Mouse (Mus musculus) forebrain, embryonic 15.5 days (tissue): ENCODE measurements around the gene Cdiptos. TPM values are rescaled to one million over a fixed set of nuclear protein-coding genes. Genes with fewer than 3 reads are reported as not detected.

ENCODE experiments used
- ATAC-seq: fragments of 200-750 bp; cut with Nextera tagmentation; replicated peaks from 2 replicates; pipeline ENCODE4 v1.8.0; 2017; ENCODE audit warnings: mild to moderate bottlenecking, moderate TSS enrichment, moderate library complexity
- H3K27ac ChIP-seq: fragments of 300-500 bp; sonication (generic); replicated peaks from 2 replicates; pipeline ENCODE4 v1.5.1; 2015; ENCODE audit warnings: mild to moderate bottlenecking, inconsistent platforms
- H3K27me3 ChIP-seq: fragments of 300-500 bp; sonication (generic); 2 replicates; pipeline ENCODE4 v1.6.1; 2015; ENCODE audit warnings: inconsistent platforms
- H3K36me3 ChIP-seq: fragments of 300-500 bp; sonication (generic); 2 replicates; pipeline ENCODE4 v1.6.1; 2015; ENCODE audit warnings: mild to moderate bottlenecking, inconsistent platforms
- H3K4me1 ChIP-seq: fragments of 300-500 bp; sonication (generic); 2 replicates; pipeline ENCODE4 v1.6.1; 2015; ENCODE audit warnings: inconsistent platforms
- H3K4me2 ChIP-seq: fragments of 300-500 bp; sonication (generic); replicated peaks from 2 replicates; pipeline ENCODE4 v1.6.1; 2015; ENCODE audit warnings: mild to moderate bottlenecking, inconsistent platforms
- H3K4me3 ChIP-seq: fragments of 300-500 bp; sonication (generic); 2 replicates; pipeline ENCODE4 v1.5.1; 2015; ENCODE audit warnings: mild to moderate bottlenecking, inconsistent platforms
- H3K9ac ChIP-seq: fragments of 300-500 bp; sonication (generic); replicated peaks from 2 replicates; pipeline ENCODE4 v1.6.1; 2015; ENCODE audit warnings: mild to moderate bottlenecking, inconsistent platforms
- H3K9me3 ChIP-seq: fragments of 300-500 bp; sonication (generic); 2 replicates; pipeline ENCODE4 v1.6.1; 2016; ENCODE audit warnings: inconsistent platforms
- WGBS: fragments of 180-500 bp; shearing (Covaris S2); methylation state at CpG from one replicate; pipeline ENCODE4 v1.1.7; 2015; ENCODE audit warnings: mixed read lengths; 5-methylcytosine and 5-hydroxymethylcytosine counted together
- polyA plus RNA-seq: library from polyadenylated mRNA; unstranded; fragments of >200 nt; fragmentation: Nextera tagmentation; extraction: Ambion mirVana; gene quantifications from 2 replicates; pipeline ENCODE4 v1.2.1, GENCODE M21; 2015

Gene Cdiptos
- polyA plus RNA-seq, 1 experiment from 2014 or later, result 0.56 TPM

- Histone ChIP-seq H3K4me2 (no peak overlapping the region), H3K9ac (no peak overlapping the region), H3K27ac (no peak overlapping the region), H3K9me3 (no peaks in the 10 kb centered on the region), H3K36me3 (peaks cover 58% of the 10 kb centered on the region), H3K4me3 (no peak overlapping the region), H3K27me3 (no peaks in the 10 kb centered on the region), H3K4me1 (no peaks in the 10 kb centered on the region)
- ATAC-seq, result no peak
- 87% methylated on average over 4 of the region's 4 CpGs for WGBS
Measured at GRCm38 (mm10) chr7:126961965-126962364, 13.9 kb downstream of the Cdiptos start.

GRCm38 (mm10) chr7:126961095-126961494 lies 14.8 kb downstream of the Cdiptos start:
- H3K4me3 ChIP-seq, result no peak overlapping the region
- no peaks in the 10 kb centered on the region for H3K4me1 ChIP-seq
- ATAC-seq, result no peak
- H3K9ac ChIP-seq, result no peak overlapping the region
- no peak overlapping the region for H3K27ac ChIP-seq
- 89% methylated on average over 5 of the region's 5 CpGs for WGBS
- H3K27me3 ChIP-seq, result no peaks in the 10 kb centered on the region
- no peak overlapping the region for H3K4me2 ChIP-seq
- H3K36me3 ChIP-seq, result peaks cover 60% of the 10 kb centered on the region
- H3K9me3 ChIP-seq, result no peaks in the 10 kb centered on the region

- Histone ChIP-seq H3K9ac (no peak overlapping the region), H3K4me3 (no peak overlapping the region), H3K4me2 (no peak overlapping the region), H3K9me3 (no peaks in the 10 kb centered on the region), H3K36me3 (peaks cover 65% of the 10 kb centered on the region), H3K27ac (no peak overlapping the region), H3K4me1 (no peaks in the 10 kb centered on the region), H3K27me3 (no peaks in the 10 kb centered on the region)
- no peak for ATAC-seq
- 83% methylated on average over 9 of the region's 9 CpGs for WGBS
Measured at GRCm38 (mm10) chr7:126959780-126960179, 16.1 kb downstream of the Cdiptos start.

DNA sequence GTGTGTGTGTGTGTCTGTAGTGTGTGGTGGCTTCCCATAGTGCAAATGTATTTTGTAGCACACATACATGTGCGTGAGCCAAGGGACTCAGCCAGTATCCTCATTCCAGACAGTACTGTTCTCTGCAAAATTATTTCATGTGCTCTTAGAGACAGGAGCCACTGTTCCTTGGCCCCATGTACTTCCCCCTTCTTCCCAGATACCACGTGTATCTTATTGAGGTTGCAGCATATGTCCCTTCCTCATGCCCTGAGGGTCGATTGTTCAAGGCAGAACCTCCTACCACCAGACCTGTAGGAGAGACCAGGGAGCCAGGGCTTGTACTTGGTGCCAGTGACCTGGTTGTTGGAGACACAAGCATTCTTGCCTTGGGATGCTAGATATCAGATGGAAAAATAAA lies 20.8 kb downstream of the Cdiptos start:
- Histone ChIP-seq H3K9me3 (no peaks in the 10 kb centered on the region), H3K4me3 (no peak overlapping the region), H3K4me2 (no peak overlapping the region), H3K4me1 (peaks cover 25% of the 10 kb centered on the region), H3K36me3 (peaks cover 42% of the 10 kb centered on the region), H3K9ac (no peak overlapping the region), H3K27ac (no peak overlapping the region), H3K27me3 (no peaks in the 10 kb centered on the region)
- 61% methylated on average over 3 of the region's 3 CpGs for WGBS
- no peak for ATAC-seq

GRCm38 (mm10) chr7:126952646-126953045 lies 23.3 kb downstream of the Cdiptos start:
- ATAC-seq, result no peak
- no peaks in the 10 kb centered on the region for H3K27me3 ChIP-seq
- peak overlapping the region; percentile 71; the same call in 1 of the 2 replicates for H3K9ac ChIP-seq
- no peaks in the 10 kb centered on the region for H3K9me3 ChIP-seq
- 0% methylated on average over 8 of the region's 8 CpGs for WGBS
- H3K4me2 ChIP-seq, result peak overlapping the region; percentile 93
- H3K27ac ChIP-seq, result no peak overlapping the region
- H3K4me3 ChIP-seq, result peak overlapping the region; percentile 58
- peaks cover 44% of the 10 kb centered on the region for H3K4me1 ChIP-seq
- peaks cover 19% of the 10 kb centered on the region; the same call in 1 of the 2 replicates for H3K36me3 ChIP-seq

DNA sequence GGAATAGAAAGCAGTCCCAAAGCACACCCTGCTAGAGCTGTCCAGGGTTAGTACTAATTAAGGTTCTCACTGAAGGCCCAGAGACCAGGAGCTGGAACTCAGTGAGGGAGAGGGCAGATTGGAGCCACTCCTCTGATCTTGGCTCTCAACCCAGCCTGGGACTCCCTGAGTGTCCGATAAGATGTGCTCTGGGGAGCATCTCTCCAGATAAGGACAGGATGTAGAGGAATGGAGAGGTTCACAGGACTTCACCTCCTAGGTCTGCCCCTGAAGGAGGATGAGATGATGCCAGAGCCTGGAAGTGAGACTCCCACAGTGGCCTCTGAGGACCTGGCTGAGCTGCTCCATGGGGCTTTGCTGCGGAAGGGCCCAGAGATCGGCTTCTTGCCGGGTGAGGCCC lies 24.2 kb downstream of the Cdiptos start:
- no peak for ATAC-seq
- Histone ChIP-seq H3K4me1 (peaks cover 44% of the 10 kb centered on the region), H3K27ac (no peak overlapping the region; the same call in 1 of the 2 replicates)

GRCm38 (mm10) chr7:126950647-126951615 lies 25.0 kb downstream of the Cdiptos start:
- Histone ChIP-seq H3K4me2 (peak overlapping the region; percentile 93), H3K9ac (peak overlapping the region; percentile 71), H3K9me3 (no peaks in the 10 kb centered on the region), H3K4me3 (peak overlapping the region; percentile 58), H3K4me1 (peaks cover 44% of the 10 kb centered on the region), H3K27me3 (no peaks in the 10 kb centered on the region), H3K27ac (peak overlapping the region; percentile 88), H3K36me3 (peaks cover 11% of the 10 kb centered on the region; the same call in 1 of the 2 replicates)
- 3% methylated on average over 26 of the region's 26 CpGs for WGBS
- no peak for ATAC-seq

More for the DNA sequence above, 24.2 kb downstream of the Cdiptos start:
- Histone ChIP-seq H3K9me3 (no peaks in the 10 kb centered on the region), H3K4me2 (peak overlapping the region; percentile 93), H3K4me3 (peak overlapping the region; percentile 58), H3K36me3 (peaks cover 12% of the 10 kb centered on the region; the same call in 1 of the 2 replicates), H3K27me3 (no peaks in the 10 kb centered on the region), H3K9ac (peak overlapping the region; percentile 71)
- 19% methylated on average over 4 of the region's 4 CpGs for WGBS

- H3K9ac ChIP-seq, result peak within 1 kb of the TSS; percentile 71
- WGBS, result under 1% methylated on average over 42 of the region's 42 CpGs
- peaks cover 9% of the 10 kb centered on the region; the same call in 1 of the 2 replicates for H3K36me3 ChIP-seq
- H3K27me3 ChIP-seq, result no peaks in the 10 kb centered on the region
- no peaks in the 10 kb centered on the region for H3K9me3 ChIP-seq
- H3K27ac ChIP-seq, result peak within 1 kb of the TSS; percentile 88
- H3K4me3 ChIP-seq, result peak within 1 kb of the TSS; percentile 58
- peak within 1 kb of the TSS; percentile 93 for H3K4me2 ChIP-seq
- peak; percentile 82 for ATAC-seq
- H3K4me1 ChIP-seq, result peaks cover 44% of the 10 kb centered on the region
Measured at GRCm38 (mm10) chr7:126949793-126950646, 25.9 kb downstream of the Cdiptos start, which contains the start of gene Sez6l2. Gene Sez6l2, plus strand, starts transcription at chr7:126950563.

DNA sequence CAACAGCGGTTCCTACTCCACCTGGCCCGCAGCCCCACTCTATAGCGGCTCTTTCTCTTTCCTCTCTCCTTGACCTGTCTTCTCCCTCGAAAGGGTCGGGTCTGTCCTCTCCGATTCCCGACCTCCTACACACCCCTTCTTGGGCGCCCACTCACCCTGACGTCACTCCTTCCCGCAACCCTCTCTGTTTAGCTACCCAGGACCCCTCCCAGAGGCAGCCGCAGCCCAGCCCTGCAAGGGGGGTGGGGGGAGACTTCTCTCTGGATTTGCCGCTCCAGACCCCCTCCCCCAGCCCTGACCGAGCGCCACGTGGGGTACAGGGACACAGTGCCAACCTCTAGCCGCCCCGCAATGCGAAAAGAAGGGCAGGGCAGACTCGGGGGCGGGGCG lies 26.5 kb downstream of the Cdiptos start, which contains the start of gene Asphd1:
TSS of gene Asphd1 (minus strand) at position 180 of the 390 bp plus-strand sequence.
- Histone ChIP-seq H3K4me3 (peak within 1 kb of the TSS; percentile 58), H3K36me3 (peaks cover 9% of the 10 kb centered on the region; the same call in 1 of the 2 replicates), H3K27ac (peak within 1 kb of the TSS; percentile 88), H3K27me3 (no peaks in the 10 kb centered on the region), H3K9me3 (no peaks in the 10 kb centered on the region), H3K4me2 (peak within 1 kb of the TSS; percentile 93), H3K4me1 (peaks cover 44% of the 10 kb centered on the region), H3K9ac (peak within 1 kb of the TSS; percentile 71)
- peak; percentile 70 for ATAC-seq
- WGBS, result under 1% methylated on average over 21 of the region's 21 CpGs

DNA sequence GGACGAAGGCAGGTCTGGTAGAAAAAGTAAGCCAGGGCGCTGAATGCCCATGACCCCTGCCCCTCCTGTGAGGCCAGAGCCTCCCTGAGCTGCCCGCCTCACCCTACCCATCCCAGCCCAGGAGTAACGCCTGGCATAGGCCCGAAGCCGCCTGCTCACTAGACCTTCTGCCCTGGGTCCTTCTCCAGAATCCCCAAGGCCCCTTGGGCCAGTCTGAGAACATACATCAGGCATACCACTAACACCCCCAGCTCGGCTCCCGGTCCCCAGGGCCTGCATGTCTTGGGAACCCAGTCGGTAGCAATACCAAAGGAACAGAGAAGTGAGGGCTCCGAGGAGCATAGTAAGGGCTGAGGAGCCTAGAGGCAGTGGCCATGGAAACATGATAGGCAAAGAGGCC lies 27.3 kb downstream of the Cdiptos start:
- peak overlapping the region; percentile 93 for H3K4me2 ChIP-seq
- H3K4me1 ChIP-seq, result peaks cover 44% of the 10 kb centered on the region
- H3K36me3 ChIP-seq, result peaks cover 11% of the 10 kb centered on the region
- WGBS, result 78% methylated on average over 10 of the region's 10 CpGs
- peak overlapping the region; percentile 71 for H3K9ac ChIP-seq
- H3K4me3 ChIP-seq, result peak overlapping the region; percentile 58
- no peak for ATAC-seq
- H3K9me3 ChIP-seq, result no peaks in the 10 kb centered on the region
- no peaks in the 10 kb centered on the region for H3K27me3 ChIP-seq
- H3K27ac ChIP-seq, result peak overlapping the region; percentile 88

- Histone ChIP-seq H3K9me3 (no peaks in the 10 kb centered on the region), H3K27me3 (no peaks in the 10 kb centered on the region), H3K4me3 (no peak overlapping the region), H3K27ac (no peak overlapping the region), H3K4me1 (peaks cover 31% of the 10 kb centered on the region), H3K36me3 (peaks cover 21% of the 10 kb centered on the region), H3K9ac (no peak overlapping the region), H3K4me2 (no peak overlapping the region)
- no peak for ATAC-seq
- WGBS, result 42% methylated on average over 3 of the region's 3 CpGs
Measured at GRCm38 (mm10) chr7:126946530-126946929, 29.4 kb downstream of the Cdiptos start.
